Mouse (Mus musculus): ENCODE data around the gene Eftud2.

DNA sequence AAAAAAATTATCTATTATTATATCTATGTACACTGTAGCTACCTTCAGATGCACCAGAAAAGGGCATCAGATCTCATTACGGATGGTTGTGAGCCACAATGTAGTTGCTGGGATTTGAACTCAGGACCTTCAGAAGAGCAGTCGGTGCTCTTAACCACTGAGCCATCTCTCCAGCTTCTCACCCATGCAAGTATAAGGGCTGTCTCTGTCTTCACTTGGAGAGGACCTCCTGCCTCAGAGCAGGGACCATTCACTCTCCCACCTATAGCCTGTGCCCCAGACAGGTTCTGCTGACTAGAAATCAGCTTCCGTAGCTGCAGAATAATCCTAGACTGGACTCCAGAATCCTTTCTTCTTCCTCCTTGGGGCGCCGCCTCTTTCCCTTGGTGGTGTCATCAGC, 21.3 kb upstream of the Eftud2 start:
- TF ChIP-seq EP300 (IDR thresholded peaks at IDR 0.05; ENCODE audit: low read depth) (no peak), CTCF (IDR thresholded peaks at IDR 0.05; ENCODE audit: low read depth) (no peak)
